Mouse (Mus musculus) forebrain, embryonic 16.5 days (tissue): ENCODE measurements at regions not wholly inside any gene's neighbourhood (a gene's known extent, or its start where the extent isn't known, plus 50 kb on each side); places are given as distances from the start of the nearest gene placed in this dataset.

Experiments
- ATAC-seq: fragments of 200-750 bp; cut with Nextera tagmentation; 2 replicates; pipeline ENCODE4 v1.8.0; 2017; ENCODE audit warnings: mild to moderate bottlenecking, moderate library complexity
- H3K27ac ChIP-seq: fragments of 300-500 bp; sonication (generic); 2 replicates; pipeline ENCODE4 v1.5.1; 2014; ENCODE audit warnings: low read length, control low read depth
- H3K27me3 ChIP-seq: fragments of 300-500 bp; sonication (generic); replicated peaks from 2 replicates; pipeline ENCODE4 v1.6.1; 2014; ENCODE audit warnings: low read length; ENCODE audit not compliant: control insufficient read depth, insufficient read depth
- H3K36me3 ChIP-seq: fragments of 300-500 bp; sonication (generic); 2 replicates; pipeline ENCODE4 v1.6.1; 2014; ENCODE audit not compliant: control insufficient read depth, insufficient read depth
- H3K4me1 ChIP-seq: fragments of 300-500 bp; sonication (generic); replicated peaks from 2 replicates; pipeline ENCODE4 v1.6.1; 2014; ENCODE audit warnings: low read length; ENCODE audit not compliant: control insufficient read depth, insufficient read depth
- H3K4me2 ChIP-seq: fragments of 300-500 bp; sonication (generic); 2 replicates; pipeline ENCODE4 v1.6.1; 2014; ENCODE audit warnings: mild to moderate bottlenecking, low read length, control low read depth
- H3K4me3 ChIP-seq: fragments of 300-500 bp; sonication (generic); replicated peaks from 2 replicates; pipeline ENCODE4 v1.5.1; 2014; ENCODE audit warnings: mild to moderate bottlenecking, low read length, control low read depth
- H3K9ac ChIP-seq: fragments of 300-500 bp; sonication (generic); replicated peaks from 2 replicates; pipeline ENCODE4 v1.6.1; 2014; ENCODE audit warnings: low read depth, low read length, control low read depth
- H3K9me3 ChIP-seq: fragments of 300-500 bp; sonication (generic); 2 replicates; pipeline ENCODE4 v1.6.1; 2016; ENCODE audit warnings: low read length; ENCODE audit not compliant: control insufficient read depth
- WGBS: fragments of 180-500 bp; shearing (Covaris S2); extraction: QIAGEN DNeasy Blood & Tissue Kit; methylation state at CpG from one replicate; pipeline ENCODE4 v1.1.7; 2014; 5-methylcytosine and 5-hydroxymethylcytosine counted together

DNA sequence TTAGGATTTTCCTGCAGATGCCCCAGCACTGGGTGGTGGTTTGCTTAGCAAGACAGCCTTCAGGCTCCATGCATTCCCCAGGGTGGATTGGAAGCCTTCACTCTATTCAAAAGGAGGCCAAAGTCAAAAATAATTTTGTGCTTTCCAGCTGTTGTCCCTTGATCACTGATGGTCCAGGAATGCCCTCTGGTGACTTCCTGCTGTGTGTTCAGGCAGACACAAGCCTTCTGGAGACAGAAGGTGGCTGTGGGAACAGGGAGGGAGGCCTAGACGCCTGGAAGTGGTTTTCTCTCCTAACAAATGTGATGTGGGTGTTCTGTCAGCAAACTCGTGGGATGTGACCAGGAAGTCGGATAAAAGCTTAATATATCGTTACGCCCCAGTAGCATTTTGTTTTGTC is 81.3 kb downstream of the Atp6ap1l start:
- Histone ChIP-seq H3K4me1 (no peaks in the 10 kb centered on the region), H3K9me3 (no peaks in the 10 kb centered on the region), H3K9ac (no peak overlapping the region), H3K4me3 (no peak overlapping the region), H3K4me2 (no peak overlapping the region), H3K27ac (no peak overlapping the region), H3K27me3 (no peaks in the 10 kb centered on the region), H3K36me3 (no peaks in the 10 kb centered on the region)
- no peak for ATAC-seq
- WGBS: 69% methylated on average over 5 of the region's 5 CpGs

GRCm38 (mm10) chr13:90821898-90822297 is 83.3 kb downstream of the Atp6ap1l start:
- WGBS: 91% methylated on average over 4 of the region's 4 CpGs
- no peaks in the 10 kb centered on the region for H3K27me3 ChIP-seq
- no peak for ATAC-seq

DNA sequence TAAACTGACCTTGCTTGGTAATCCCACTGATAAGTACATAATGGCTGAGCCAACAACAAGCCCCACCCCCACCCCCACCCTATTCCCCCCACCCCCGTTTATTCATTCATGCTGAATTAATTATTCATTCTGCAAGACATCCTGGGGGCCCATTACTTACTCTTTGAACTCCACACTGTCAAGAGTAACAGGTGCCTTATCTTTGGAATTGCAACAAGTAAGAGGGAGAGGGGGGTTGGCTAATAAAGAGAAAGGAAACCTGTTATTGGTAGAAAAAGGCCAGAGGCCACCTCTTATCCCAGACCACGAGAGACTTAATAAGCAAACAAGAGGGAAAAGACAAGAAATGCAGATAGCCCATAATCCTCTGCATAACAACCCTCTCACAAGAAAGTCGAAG is 84.7 kb downstream of the Atp6ap1l start:
- no peaks in the 10 kb centered on the region for H3K4me1 ChIP-seq
- no peaks in the 10 kb centered on the region for H3K9me3 ChIP-seq
- H3K9ac ChIP-seq: no peak overlapping the region
- H3K36me3 ChIP-seq: no peaks in the 10 kb centered on the region
- H3K27ac ChIP-seq: no peak overlapping the region
- no peak overlapping the region for H3K4me2 ChIP-seq
- H3K4me3 ChIP-seq: no peak overlapping the region
- WGBS: 19% methylated on average over 3 of the region's 3 CpGs
- no peaks in the 10 kb centered on the region for H3K27me3 ChIP-seq
- ATAC-seq: no peak

More at GRCm38 (mm10) chr13:90821898-90822297, 83.3 kb downstream of the Atp6ap1l start:
- Histone ChIP-seq H3K27ac (no peak overlapping the region), H3K9ac (no peak overlapping the region), H3K4me1 (no peaks in the 10 kb centered on the region), H3K36me3 (no peaks in the 10 kb centered on the region), H3K9me3 (no peaks in the 10 kb centered on the region), H3K4me2 (no peak overlapping the region), H3K4me3 (no peak overlapping the region)

GRCm38 (mm10) chr13:90819934-90820333 is 85.2 kb downstream of the Atp6ap1l start:
- 56% methylated on average over 7 of the region's 7 CpGs for WGBS

GRCm38 (mm10) chr13:90814174-90814865 is 90.8 kb downstream of the Atp6ap1l start:
- Histone ChIP-seq H3K27me3 (no peaks in the 10 kb centered on the region), H3K4me1 (no peaks in the 10 kb centered on the region), H3K36me3 (no peaks in the 10 kb centered on the region), H3K9ac (no peak overlapping the region), H3K4me2 (no peak overlapping the region), H3K9me3 (no peaks in the 10 kb centered on the region), H3K27ac (no peak overlapping the region), H3K4me3 (no peak overlapping the region)
- ATAC-seq: no peak
- 64% methylated on average over 4 of the region's 4 CpGs for WGBS

More at GRCm38 (mm10) chr13:90819934-90820333, 85.2 kb downstream of the Atp6ap1l start:
- Histone ChIP-seq H3K4me3 (no peak overlapping the region), H3K4me2 (no peak overlapping the region), H3K36me3 (no peaks in the 10 kb centered on the region), H3K27me3 (no peaks in the 10 kb centered on the region), H3K4me1 (no peaks in the 10 kb centered on the region), H3K27ac (no peak overlapping the region), H3K9ac (no peak overlapping the region), H3K9me3 (no peaks in the 10 kb centered on the region)
- peak; percentile 57; the same call in 1 of the 2 replicates for ATAC-seq

DNA sequence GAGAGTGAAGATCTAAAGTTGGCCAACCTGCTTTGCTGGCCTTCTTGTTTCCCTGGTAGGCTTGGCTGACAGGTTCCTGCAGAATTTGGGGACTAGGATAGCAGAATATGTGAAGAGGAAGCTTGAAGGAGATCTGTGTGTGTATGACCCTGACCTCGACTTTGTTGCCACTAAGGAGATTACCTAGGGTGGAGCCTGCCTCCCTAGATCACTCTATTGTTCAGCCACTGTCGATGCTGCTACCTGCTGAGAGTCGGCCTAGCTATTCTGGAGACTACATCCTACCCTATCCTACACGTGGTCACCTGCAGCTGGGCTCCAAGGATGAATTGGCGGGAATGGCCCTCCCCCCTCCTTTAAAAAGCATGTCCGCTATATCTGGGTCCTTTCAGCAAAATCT is 95.1 kb downstream of the Atp6ap1l start:
- Histone ChIP-seq H3K27me3 (no peaks in the 10 kb centered on the region), H3K4me3 (no peak overlapping the region), H3K9me3 (no peaks in the 10 kb centered on the region), H3K4me1 (no peaks in the 10 kb centered on the region), H3K27ac (no peak overlapping the region), H3K9ac (no peak overlapping the region), H3K36me3 (no peaks in the 10 kb centered on the region), H3K4me2 (no peak overlapping the region)
- no peak for ATAC-seq
- WGBS: 72% methylated on average over 6 of the region's 6 CpGs

- Histone ChIP-seq H3K4me3 (no peak overlapping the region), H3K27ac (no peak overlapping the region), H3K36me3 (no peaks in the 10 kb centered on the region), H3K9me3 (no peaks in the 10 kb centered on the region), H3K4me1 (no peaks in the 10 kb centered on the region), H3K4me2 (no peak overlapping the region), H3K9ac (no peak overlapping the region), H3K27me3 (no peaks in the 10 kb centered on the region)
- no peak for ATAC-seq
- WGBS: 85% methylated on average over 2 of the region's 2 CpGs
Observed at GRCm38 (mm10) chr13:90799641-90800040, 105.5 kb downstream of the Atp6ap1l start.

DNA sequence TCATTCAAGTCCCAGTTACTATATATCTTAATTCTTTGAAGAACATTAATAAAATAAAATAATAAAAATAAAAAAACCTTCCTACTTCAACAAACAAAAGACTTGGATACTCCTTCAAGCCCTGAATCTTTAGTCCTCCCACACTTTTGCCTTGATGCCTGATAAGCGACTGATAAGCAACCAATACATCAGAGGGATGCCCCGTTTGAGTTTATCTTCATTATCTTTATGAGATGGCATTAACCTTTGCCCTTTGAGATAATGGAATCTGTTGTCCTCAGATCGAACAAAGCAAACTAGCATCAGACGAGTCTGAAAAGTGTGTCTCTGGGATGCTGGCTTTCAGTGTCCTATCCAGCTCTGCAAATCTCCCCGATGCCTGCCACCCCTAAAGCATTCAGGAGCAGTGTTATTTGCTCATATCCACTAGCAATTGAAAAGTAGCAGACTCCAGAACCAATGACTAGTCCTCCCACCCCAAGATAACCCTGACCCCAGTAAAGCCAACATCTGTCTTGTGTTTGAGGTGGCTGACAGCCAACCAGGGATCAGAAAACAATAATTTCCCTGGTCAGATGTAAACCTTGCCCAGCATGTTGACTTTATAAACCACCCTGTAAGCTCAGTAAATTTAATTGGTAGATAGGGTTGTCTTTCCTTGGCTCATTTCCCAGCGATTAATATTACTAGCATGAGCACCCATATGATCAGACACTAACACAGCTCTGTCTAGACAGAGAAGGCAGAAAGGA is 106.2 kb downstream of the Atp6ap1l start:
- Histone ChIP-seq H3K4me1 (no peaks in the 10 kb centered on the region), H3K9me3 (no peaks in the 10 kb centered on the region), H3K9ac (no peak overlapping the region), H3K4me2 (no peak overlapping the region), H3K4me3 (no peak overlapping the region), H3K27me3 (no peaks in the 10 kb centered on the region), H3K27ac (no peak overlapping the region), H3K36me3 (no peaks in the 10 kb centered on the region)
- ATAC-seq: no peak
- WGBS: 49% methylated on average over 6 of the region's 6 CpGs

- no peak for ATAC-seq
- Histone ChIP-seq H3K27ac (no peak overlapping the region), H3K4me2 (no peak overlapping the region), H3K9me3 (no peaks in the 10 kb centered on the region), H3K4me3 (no peak overlapping the region), H3K4me1 (no peaks in the 10 kb centered on the region), H3K36me3 (no peaks in the 10 kb centered on the region), H3K9ac (no peak overlapping the region), H3K27me3 (no peaks in the 10 kb centered on the region)
- 54% methylated on average over 2 of the region's 2 CpGs for WGBS
Observed at GRCm38 (mm10) chr13:90798381-90798780, 106.8 kb downstream of the Atp6ap1l start.
